Mouse (Mus musculus) bone marrow, adult 2 months (tissue): Measurements from ENCODE around the gene Dis3.

Experiments
- CTCF ChIP-seq: fragments of 200-500 bp; IDR thresholded peaks from 2 replicates; pipeline ENCODE4 v1.5.1; 2011; ENCODE audit warnings: low read length, control low read depth; ENCODE audit not compliant: control insufficient read depth, insufficient read depth
- POLR2A ChIP-seq: fragments of 200-500 bp; IDR thresholded peaks from 2 replicates; pipeline ENCODE4 v1.6.1; 2011; ENCODE audit warnings: low read depth, mild to moderate bottlenecking, control low read depth, low read length, borderline replicate concordance; ENCODE audit not compliant: control insufficient read depth

DNA sequence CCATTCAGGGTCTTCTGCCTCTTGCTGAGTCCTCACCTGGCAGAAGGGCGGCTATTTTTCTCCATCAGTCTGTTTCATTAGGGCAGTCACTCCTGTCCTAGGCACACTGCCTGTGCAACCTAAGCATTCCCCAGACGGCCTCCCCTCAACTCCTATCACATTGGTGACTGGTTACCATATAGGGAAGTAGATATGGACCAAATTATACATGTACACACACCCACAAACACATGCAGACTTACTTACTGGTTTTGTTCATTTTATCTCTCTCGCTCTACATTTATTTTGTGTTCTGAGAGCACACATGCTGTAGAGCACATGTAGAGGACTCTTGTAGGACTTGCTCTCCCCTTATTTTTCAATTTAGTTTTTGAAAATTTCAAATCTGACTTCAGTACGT, 3.5 kb upstream of the Dis3 start:
- TF ChIP-seq POLR2A (no peak), CTCF (no peak)
